Mouse (Mus musculus): ENCODE measurements at regions not wholly inside any gene's neighbourhood (a gene's known extent, or its start where the extent isn't known, plus 50 kb on each side); places are given as distances from the start of the nearest gene placed in this dataset.
A peak's percentile ranks its signal among the peaks of the same experiment; 100 is the strongest.

- no peak for DNase-seq (ENCODE audit: low spot score in 2 of 2)
These were observed 285.0 kb upstream of the Gnpda2 start for GRCm38 (mm10) chr5:69877100-69877499.

- no peak for DNase-seq (ENCODE audit: low spot score in 2 of 2)
These were observed 270.9 kb upstream of the Gnpda2 start for GRCm38 (mm10) chr5:69863027-69863426.

- DNase-seq (ENCODE audit: low spot score in 2 of 2), result no peak
These were observed 252.7 kb upstream of the Gnpda2 start for GRCm38 (mm10) chr5:69844809-69845208.

GRCm38 (mm10) chr5:69837947-69838710 is 246.0 kb upstream of the Gnpda2 start:
- no peak for DNase-seq (ENCODE audit: low spot score in 2 of 2)

GRCm38 (mm10) chr5:69836356-69836755 is 244.2 kb upstream of the Gnpda2 start:
- DNase-seq (ENCODE audit: low spot score in 2 of 2), result no peak

GRCm38 (mm10) chr5:69835162-69835561 is 243.0 kb upstream of the Gnpda2 start:
- no peak for DNase-seq (ENCODE audit: low spot score in 2 of 2)

GRCm38 (mm10) chr5:69817778-69818177 is 225.6 kb upstream of the Gnpda2 start:
- no peak for DNase-seq (ENCODE audit: low spot score in 2 of 2)

- no peak for DNase-seq (ENCODE audit: low spot score in 2 of 2)
These were observed 224.9 kb upstream of the Gnpda2 start for GRCm38 (mm10) chr5:69817035-69817434.

- no peak for DNase-seq (ENCODE audit: low spot score in 2 of 2)
These were observed 223.2 kb upstream of the Gnpda2 start for GRCm38 (mm10) chr5:69815356-69815755.

- no peak for DNase-seq (ENCODE audit: low spot score in 2 of 2)
These were observed 210.5 kb upstream of the Gnpda2 start for GRCm38 (mm10) chr5:69802612-69803011.

- no peak for DNase-seq (ENCODE audit: low spot score in 2 of 2)
These were observed 210.0 kb upstream of the Gnpda2 start for GRCm38 (mm10) chr5:69802101-69802500.

- DNase-seq (ENCODE audit: low spot score in 2 of 2), result no peak
These were observed 203.2 kb upstream of the Gnpda2 start for GRCm38 (mm10) chr5:69795316-69795715.

- DNase-seq (ENCODE audit: low spot score in 2 of 2), result no peak
These were observed 202.5 kb upstream of the Gnpda2 start for GRCm38 (mm10) chr5:69794641-69795040.

- no peak for DNase-seq (ENCODE audit: low spot score in 2 of 2)
These were observed 164.8 kb upstream of the Gnpda2 start for GRCm38 (mm10) chr5:69756769-69757485.

GRCm38 (mm10) chr5:69756360-69756759 is 164.2 kb upstream of the Gnpda2 start:
- no peak for DNase-seq (ENCODE audit: low spot score in 2 of 2)

- no peak for DNase-seq (ENCODE audit: low spot score in 2 of 2)
These were observed 148.4 kb upstream of the Gnpda2 start for GRCm38 (mm10) chr5:69740511-69740910.

- no peak for DNase-seq (ENCODE audit: low spot score in 2 of 2)
These were observed 129.3 kb upstream of the Gnpda2 start for GRCm38 (mm10) chr5:69721351-69722006.

GRCm38 (mm10) chr5:69716087-69716486 is 123.9 kb upstream of the Gnpda2 start:
- no peak for DNase-seq (ENCODE audit: low spot score in 2 of 2)

- no peak for DNase-seq (ENCODE audit: low spot score in 2 of 2)
These were observed 115.0 kb upstream of the Gnpda2 start for GRCm38 (mm10) chr5:69707099-69707498.

- no peak for DNase-seq (ENCODE audit: low spot score in 2 of 2)
These were observed 113.0 kb upstream of the Gnpda2 start for GRCm38 (mm10) chr5:69705168-69705532.

- peak in 1 of 2 experiments; percentile 36 for DNase-seq (ENCODE audit: low spot score in 2 of 2)
These were observed 112.4 kb upstream of the Gnpda2 start for GRCm38 (mm10) chr5:69704261-69705167.

- no peak for DNase-seq (ENCODE audit: low spot score in 2 of 2)
These were observed 86.6 kb upstream of the Gnpda2 start for GRCm38 (mm10) chr5:69678770-69679169.

Data from cerebellum, postnatal 4 days (tissue).